Mouse (Mus musculus) testis, adult 2 months (tissue): Measurements from ENCODE around the gene Mtx3.

Experiments used
- CTCF ChIP-seq: fragments of 200-500 bp; IDR thresholded peaks from 2 replicates; pipeline ENCODE4 v1.5.1; 2012; ENCODE audit warnings: low read depth, mild to moderate bottlenecking, inconsistent platforms, low read length, moderate library complexity; ENCODE audit not compliant: control insufficient read depth, insufficient read depth, insufficient replicate concordance
- POLR2A ChIP-seq: fragments of 200-500 bp; IDR thresholded peaks from 2 replicates; pipeline ENCODE4 v1.6.1; 2012; ENCODE audit warnings: low read depth, mild to moderate bottlenecking, inconsistent platforms, low read length, moderate library complexity; ENCODE audit not compliant: control insufficient read depth

GRCm38 (mm10) chr13:92828820-92829219 is 15.7 kb upstream of the Mtx3 start:
- TF ChIP-seq POLR2A (no peak), CTCF (no peak)
